Mouse (Mus musculus) hindbrain, postnatal 0 days (tissue): ENCODE measurements around the gene Atg16l2. TPM values are rescaled to one million over a fixed set of nuclear protein-coding genes. Genes with fewer than 3 reads are reported as not detected.

Experiments used
- ATAC-seq: fragments of 200-750 bp; cut with Nextera tagmentation; 2 replicates; pipeline ENCODE4 v1.8.0; 2017; ENCODE audit warnings: mild to moderate bottlenecking, moderate TSS enrichment, moderate library complexity
- DNase-seq: peaks from one replicate; pipeline ENCODE4 v3.0.0-alpha.2; 2015; ENCODE audit warnings: low spot score
- H3K27ac ChIP-seq: fragments of 300-500 bp; sonication (generic); 2 replicates; pipeline ENCODE4 v1.5.1; 2014; ENCODE audit warnings: mild to moderate bottlenecking
- H3K27me3 ChIP-seq: fragments of 300-500 bp; sonication (generic); 2 replicates; pipeline ENCODE4 v1.6.1; 2014; ENCODE audit warnings: low read length, mixed read lengths; ENCODE audit not compliant: insufficient read depth
- H3K36me3 ChIP-seq: fragments of 300-500 bp; sonication (generic); 2 replicates; pipeline ENCODE4 v1.6.1; 2014; ENCODE audit warnings: low read length, mixed read lengths; ENCODE audit not compliant: insufficient read depth
- H3K4me1 ChIP-seq: fragments of 300-500 bp; sonication (generic); 2 replicates; pipeline ENCODE4 v1.6.1; 2014; ENCODE audit warnings: antibody characterized with exemption, low read length, mixed read lengths; ENCODE audit not compliant: insufficient read depth
- H3K4me2 ChIP-seq: fragments of 300-500 bp; sonication (generic); 2 replicates; pipeline ENCODE4 v1.6.1; 2014; ENCODE audit warnings: low read depth, mild to moderate bottlenecking, low read length, moderate library complexity, mixed read lengths
- H3K4me3 ChIP-seq: fragments of 300-500 bp; sonication (generic); 2 replicates; pipeline ENCODE4 v1.5.1; 2014; ENCODE audit warnings: low read length
- H3K9ac ChIP-seq: fragments of 300-500 bp; sonication (generic); replicated peaks from 2 replicates; pipeline ENCODE4 v1.6.1; 2014; ENCODE audit warnings: mild to moderate bottlenecking, low read length, moderate library complexity, mixed read lengths
- H3K9me3 ChIP-seq: fragments of 300-500 bp; sonication (generic); 2 replicates; pipeline ENCODE4 v1.6.1; 2016; ENCODE audit warnings: low read length, mixed read lengths
- CTCF ChIP-seq: IDR thresholded peaks from 2 replicates; pipeline ENCODE4 v1.5.1; 2016; ENCODE audit warnings: antibody characterized with exemption, control low read depth, low read depth
- WGBS: fragments of 180-500 bp; shearing (Covaris S2); extraction: QIAGEN DNeasy Blood & Tissue Kit; methylation state at CpG from one replicate; pipeline ENCODE4 v1.1.7; 2014; 5-methylcytosine and 5-hydroxymethylcytosine counted together
- polyA plus RNA-seq: library from polyadenylated mRNA; unstranded; fragments of >200 nt; fragmentation: Nextera tagmentation; extraction: Ambion mirVana; gene quantifications from 2 replicates; pipeline ENCODE4 v1.2.1, GENCODE M21; 2015
- total RNA-seq: library from RNA; depleted of rRNA; stranded (reverse); fragments of >200 nt; gene quantifications from 2 replicates; pipeline ENCODE4 v1.2.3, GENCODE M21; 2014

The Atg16l2 gene
- total and polyA plus RNA-seq, 2 experiments from 2014 or later = 18.8 to 49.3 TPM

DNA sequence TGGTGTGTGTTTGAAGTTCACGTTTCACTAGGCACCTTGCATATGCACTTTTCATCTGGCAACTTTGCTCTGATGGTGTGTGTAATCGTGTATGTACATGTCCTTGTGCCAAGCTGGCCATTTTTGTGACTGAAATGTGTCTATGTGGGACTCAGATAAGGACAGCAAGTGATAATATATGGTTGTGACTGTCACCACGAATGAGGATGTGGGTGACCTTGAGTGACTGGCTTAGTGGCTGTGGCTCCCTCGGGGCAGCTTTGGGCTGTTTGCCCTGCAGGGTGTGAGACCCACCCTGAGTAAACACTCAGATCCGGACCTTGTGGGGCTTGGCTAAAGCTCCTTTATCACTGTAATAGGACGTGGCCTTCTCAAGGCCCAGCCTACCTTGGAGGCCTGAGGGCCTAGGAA lies 14.5 kb upstream of the Atg16l2 start:
- Histone ChIP-seq H3K36me3 (no peaks in the 10 kb centered on the region), H3K9ac (no peak overlapping the region), H3K27me3 (no peaks in the 10 kb centered on the region), H3K4me2 (no peak overlapping the region), H3K4me3 (no peak overlapping the region), H3K27ac (no peak overlapping the region), H3K9me3 (no peaks in the 10 kb centered on the region), H3K4me1 (peaks cover 3% of the 10 kb centered on the region)
- 65% methylated on average over 6 of the region's 6 CpGs for WGBS
- DNase-seq = no peak
- no peak for ATAC-seq
- TF ChIP-seq CTCF = no peak

DNA sequence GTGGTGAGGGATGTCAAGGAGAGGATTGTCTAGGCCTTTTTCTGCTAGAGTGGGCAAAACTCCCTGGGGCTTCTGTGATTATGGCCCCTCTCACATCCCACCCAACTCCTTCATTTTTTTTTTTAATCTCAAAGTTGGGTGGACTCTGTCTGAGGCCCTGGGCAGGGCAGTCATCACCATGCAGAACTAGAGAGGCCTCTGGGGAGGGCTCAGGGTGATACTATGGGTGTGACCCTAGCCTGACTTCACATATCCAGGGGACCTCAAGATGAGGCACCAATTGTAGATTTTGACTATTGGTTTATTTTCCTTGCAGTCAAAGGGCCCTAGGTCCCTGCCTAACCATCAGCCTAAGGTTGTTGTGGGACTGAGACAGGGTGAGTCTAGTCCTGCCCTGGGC lies 13.6 kb upstream of the Atg16l2 start:
- Histone ChIP-seq H3K4me3 (no peak overlapping the region), H3K36me3 (no peaks in the 10 kb centered on the region), H3K4me1 (no peaks in the 10 kb centered on the region; the same call in 1 of the 2 replicates), H3K27me3 (no peaks in the 10 kb centered on the region), H3K9me3 (no peaks in the 10 kb centered on the region), H3K9ac (no peak overlapping the region), H3K4me2 (no peak overlapping the region), H3K27ac (no peak overlapping the region)
- ATAC-seq (no peak), DNase-seq (no peak)
- no peak for TF ChIP-seq CTCF

DNA sequence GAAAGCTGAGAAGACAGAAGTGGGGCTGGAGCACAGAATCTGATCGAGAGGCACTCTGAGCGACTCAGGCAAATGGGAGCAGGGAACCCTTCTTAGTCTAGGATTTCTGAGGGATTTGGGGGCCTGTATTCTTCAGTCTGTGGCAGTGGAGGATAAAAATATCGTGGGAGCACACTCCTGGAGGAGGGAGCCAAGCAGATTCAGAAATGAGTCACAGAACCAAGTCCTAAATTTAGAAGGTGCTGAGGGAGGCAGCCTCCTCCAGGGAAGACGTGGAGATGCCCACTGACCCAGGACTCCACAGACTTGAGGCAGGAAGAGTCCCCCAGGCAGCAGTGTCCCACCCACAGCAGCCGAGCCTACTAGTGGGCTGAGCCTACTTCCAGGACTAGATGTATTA lies 12.3 kb upstream of the Atg16l2 start:
- H3K9ac ChIP-seq = no peak overlapping the region
- H3K36me3 ChIP-seq = no peaks in the 10 kb centered on the region
- TF ChIP-seq CTCF = no peak
- DNase-seq (no peak), ATAC-seq (no peak)
- no peak overlapping the region for H3K4me2 ChIP-seq
- H3K4me3 ChIP-seq = no peak overlapping the region
- no peak overlapping the region for H3K27ac ChIP-seq
- no peaks in the 10 kb centered on the region for H3K9me3 ChIP-seq
- H3K4me1 ChIP-seq = no peaks in the 10 kb centered on the region
- H3K27me3 ChIP-seq = no peaks in the 10 kb centered on the region
- WGBS = 69% methylated on average over 5 of the region's 5 CpGs

DNA sequence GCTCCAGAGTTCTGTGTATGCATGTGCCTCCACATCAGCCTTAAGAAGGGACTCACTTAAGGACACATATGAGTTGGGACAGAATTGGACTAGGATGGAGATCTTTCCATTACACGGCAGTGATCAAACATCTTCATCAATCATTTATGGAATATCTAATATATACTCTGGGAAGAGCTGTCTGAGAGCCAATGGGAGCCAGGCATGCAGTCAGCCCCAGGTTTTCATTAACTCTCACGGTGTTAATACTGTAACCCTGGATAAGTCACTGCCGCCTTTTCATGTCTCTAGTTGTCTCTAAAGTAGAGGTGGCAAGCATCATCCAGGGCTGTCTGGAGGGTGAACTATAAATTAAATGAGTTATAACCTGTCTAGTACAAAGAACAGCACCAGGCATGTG lies 11.0 kb upstream of the Atg16l2 start:
- Histone ChIP-seq H3K4me2 (no peak overlapping the region), H3K4me1 (no peaks in the 10 kb centered on the region), H3K9ac (no peak overlapping the region), H3K27me3 (no peaks in the 10 kb centered on the region), H3K27ac (no peak overlapping the region), H3K36me3 (no peaks in the 10 kb centered on the region), H3K4me3 (no peak overlapping the region), H3K9me3 (no peaks in the 10 kb centered on the region)
- no peak for TF ChIP-seq CTCF
- DNase-seq (no peak), ATAC-seq (no peak)
- 77% methylated on average over 3 of the region's 3 CpGs for WGBS

DNA sequence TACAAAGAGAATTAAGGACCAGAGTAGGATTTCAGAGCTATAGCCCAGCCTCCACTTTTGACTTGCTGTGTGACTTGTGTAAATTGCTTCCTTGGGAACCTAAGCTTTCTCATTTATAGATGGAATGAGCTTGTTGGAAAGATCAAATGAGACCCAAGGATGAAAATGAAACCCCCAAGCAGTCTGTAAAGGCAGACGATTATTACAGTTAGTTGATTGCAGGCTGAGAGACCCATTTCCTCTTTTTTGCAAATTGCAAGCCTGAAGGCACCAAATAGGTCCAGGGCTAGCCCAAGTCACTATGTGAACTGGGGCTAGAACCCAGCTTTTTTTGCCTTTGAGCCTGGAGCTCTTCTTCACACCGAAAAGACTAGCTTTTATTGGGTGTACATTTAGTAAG lies 9.0 kb upstream of the Atg16l2 start:
- WGBS = 36% methylated on average over 2 of the region's 2 CpGs
- Histone ChIP-seq H3K4me1 (no peaks in the 10 kb centered on the region), H3K27me3 (no peaks in the 10 kb centered on the region), H3K27ac (peak overlapping the region; percentile 91; the same call in 1 of the 2 replicates), H3K4me3 (peak overlapping the region; percentile 48), H3K36me3 (no peaks in the 10 kb centered on the region), H3K4me2 (peak overlapping the region; percentile 61), H3K9me3 (no peaks in the 10 kb centered on the region), H3K9ac (peak overlapping the region; percentile 42; the same call in 1 of the 2 replicates)
- no peak for TF ChIP-seq CTCF
- DNase-seq (no peak), ATAC-seq (no peak)

DNA sequence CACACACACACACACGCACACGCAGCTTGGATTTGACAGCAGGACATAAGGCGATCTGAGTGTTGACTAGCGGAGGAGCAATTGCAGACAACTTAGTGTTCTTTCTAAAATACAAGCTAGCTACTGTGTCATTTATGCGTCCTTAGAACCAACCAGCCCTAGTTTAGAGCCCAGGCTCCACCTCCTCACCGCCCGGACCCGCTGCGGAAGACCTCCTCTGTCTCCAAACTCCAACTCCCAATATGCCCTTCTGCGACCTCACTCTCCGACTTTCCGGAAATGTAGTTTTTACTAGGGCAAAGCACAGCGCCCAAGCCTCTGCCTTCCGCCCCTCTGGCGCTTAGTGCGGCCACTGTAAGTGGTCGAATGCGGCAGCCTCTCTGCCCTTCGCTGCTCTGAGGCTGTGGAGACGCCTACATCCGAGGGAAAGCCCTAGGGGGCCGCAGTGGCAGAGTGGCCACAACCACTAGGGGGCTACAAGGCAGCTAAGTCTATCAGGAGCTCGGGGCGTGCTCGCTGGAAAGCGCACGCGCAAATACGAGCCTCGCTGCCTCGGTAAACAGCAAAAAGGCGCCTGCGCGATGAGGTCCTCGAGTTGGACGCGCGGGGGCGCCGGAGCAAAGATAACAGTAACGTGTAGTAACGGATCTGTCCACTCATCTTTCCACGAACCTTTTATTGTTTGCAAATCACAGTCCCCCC lies 8.4 kb upstream of the Atg16l2 start:
- Histone ChIP-seq H3K4me2 (peak overlapping the region; percentile 61), H3K36me3 (no peaks in the 10 kb centered on the region), H3K4me3 (peak overlapping the region; percentile 48), H3K27me3 (no peaks in the 10 kb centered on the region), H3K27ac (peak overlapping the region; percentile 91), H3K4me1 (no peaks in the 10 kb centered on the region), H3K9me3 (no peaks in the 10 kb centered on the region), H3K9ac (peak overlapping the region; percentile 42)
- DNase-seq = peak; percentile 100
- under 1% methylated on average over 43 of the region's 43 CpGs for WGBS
- ATAC-seq = peak; percentile 96
- TF ChIP-seq CTCF = peak; percentile 94

DNA sequence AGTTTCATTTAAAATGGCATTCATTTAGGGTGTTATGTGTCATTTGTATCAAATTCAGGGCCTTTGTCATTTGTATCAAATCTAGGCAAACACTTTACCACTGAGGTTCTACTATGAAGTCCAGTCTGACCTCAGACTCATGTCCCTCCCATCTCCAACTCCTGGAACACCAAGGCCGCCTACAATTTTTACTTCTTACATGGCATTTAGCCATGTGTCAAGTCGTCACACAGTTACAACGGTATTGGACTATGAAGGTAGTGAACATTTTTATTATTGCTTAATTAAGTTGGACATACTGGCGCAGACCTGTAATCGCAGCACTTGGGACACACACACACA lies 7.9 kb upstream of the Atg16l2 start:
- no peak for ATAC-seq

More for the DNA sequence above, 7.9 kb upstream of the Atg16l2 start:
- TF ChIP-seq CTCF = no peak
- Histone ChIP-seq H3K4me2 (peak overlapping the region; percentile 61), H3K9ac (peak overlapping the region; percentile 42), H3K4me3 (peak overlapping the region; percentile 48), H3K4me1 (no peaks in the 10 kb centered on the region), H3K27me3 (no peaks in the 10 kb centered on the region), H3K9me3 (no peaks in the 10 kb centered on the region), H3K27ac (peak overlapping the region; percentile 91), H3K36me3 (no peaks in the 10 kb centered on the region)
- DNase-seq = no peak
- 23% methylated on average over 5 of the region's 5 CpGs for WGBS
